Mouse (Mus musculus) limb, embryonic 12.5 days (tissue): ENCODE results near the gene Spock1. TPM values are rescaled to one million over a fixed set of nuclear protein-coding genes. Genes with fewer than 3 reads are reported as not detected.

Source experiments
- ATAC-seq: fragments of 200-750 bp; cut with Nextera tagmentation; 2 replicates; pipeline ENCODE4 v1.8.0; 2017; ENCODE audit warnings: low read depth, moderate TSS enrichment; ENCODE audit not compliant: insufficient number of reproducible peaks, insufficient read depth, low FRiP score, low TSS enrichment
- H3K27ac ChIP-seq: fragments of 300-500 bp; sonication (generic); 2 replicates; pipeline ENCODE4 v1.5.1; 2016; ENCODE audit warnings: mild to moderate bottlenecking, moderate library complexity
- H3K27me3 ChIP-seq: fragments of 300-500 bp; sonication (generic); 2 replicates; pipeline ENCODE4 v1.6.1; 2016; ENCODE audit warnings: mild to moderate bottlenecking, moderate library complexity
- H3K36me3 ChIP-seq: fragments of 300-500 bp; sonication (generic); 2 replicates; pipeline ENCODE4 v1.6.1; 2016; ENCODE audit warnings: mild to moderate bottlenecking, moderate library complexity
- H3K4me1 ChIP-seq: fragments of 300-500 bp; sonication (generic); replicated peaks from 2 replicates; pipeline ENCODE4 v1.6.1; 2016
- H3K4me2 ChIP-seq: fragments of 300-500 bp; sonication (generic); 2 replicates; pipeline ENCODE4 v1.6.1; 2016; ENCODE audit warnings: mild to moderate bottlenecking, moderate library complexity
- H3K4me3 ChIP-seq: fragments of 300-500 bp; sonication (generic); replicated peaks from 2 replicates; pipeline ENCODE4 v1.5.1; 2016; ENCODE audit warnings: mild to moderate bottlenecking
- H3K9ac ChIP-seq: fragments of 300-500 bp; sonication (generic); replicated peaks from 2 replicates; pipeline ENCODE4 v1.6.1; 2016; ENCODE audit warnings: mild to moderate bottlenecking, moderate library complexity
- H3K9me3 ChIP-seq: fragments of 300-500 bp; sonication (generic); 2 replicates; pipeline ENCODE4 v1.6.1; 2016; ENCODE audit warnings: mild to moderate bottlenecking, moderate library complexity
- WGBS: fragments of 180-500 bp; shearing (Covaris S2); methylation state at CpG from one replicate; pipeline ENCODE4 v1.1.7; 2016; 5-methylcytosine and 5-hydroxymethylcytosine counted together
- polyA plus RNA-seq: library from polyadenylated mRNA; unstranded; fragments of >200 nt; fragmentation: Nextera tagmentation; extraction: Ambion mirVana; gene quantifications from 2 replicates; pipeline ENCODE4 v1.2.1, GENCODE M21; 2016

The Spock1 gene
- polyA plus RNA-seq: 1.5 and 2.2 TPM in 2 replicates

- H3K4me1 ChIP-seq: peaks cover 13% of the 10 kb centered on the region
- no peak within 1 kb of the TSS for H3K27ac ChIP-seq
- H3K4me3 ChIP-seq: peak within 1 kb of the TSS; percentile 45
- H3K9me3 ChIP-seq: 0 out of 2 replicates have a peak, but pooled peaks cover 5% of the 10 kb centered on the region
- ATAC-seq: peak; percentile 37; the same call in 1 of the 2 replicates
- H3K27me3 ChIP-seq: peaks cover 38% of the 10 kb centered on the region
- WGBS: under 1% methylated on average over 32 of the region's 32 CpGs
- peak within 1 kb of the TSS; percentile 78 for H3K4me2 ChIP-seq
- H3K36me3 ChIP-seq: no peaks in the 10 kb centered on the region
- peak within 1 kb of the TSS; percentile 46; the same call in 1 of the 2 replicates for H3K9ac ChIP-seq
These were observed at the start of gene Spock1 for GRCm38 (mm10) chr13:57908266-57908582. Gene Spock1 (minus strand): TSS chr13:57908332.

DNA sequence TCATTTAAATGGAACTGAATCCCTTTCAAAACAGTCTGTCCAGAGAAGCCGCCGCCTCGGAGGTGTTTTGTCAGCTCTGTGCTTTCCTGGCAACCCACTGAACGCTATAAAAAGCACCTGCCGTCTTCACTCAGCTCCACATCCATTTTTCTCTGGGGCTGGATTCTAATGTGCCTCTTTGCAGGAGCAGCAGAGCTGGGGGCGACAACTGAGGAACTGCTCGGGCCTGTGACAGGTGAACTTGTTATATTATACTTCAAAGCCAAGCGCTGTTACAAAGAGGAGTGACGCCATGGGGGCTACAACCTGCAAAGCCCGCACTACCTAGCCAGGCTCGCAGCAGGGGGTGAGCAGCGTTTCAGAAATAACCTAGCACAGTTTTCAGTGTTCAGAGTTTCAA, 42.0 kb upstream of the Spock1 start:
- Histone ChIP-seq H3K4me3 (no peak overlapping the region), H3K27ac (no peak overlapping the region), H3K4me1 (peaks cover 28% of the 10 kb centered on the region), H3K9ac (no peak overlapping the region), H3K36me3 (no peaks in the 10 kb centered on the region), H3K9me3 (no peaks in the 10 kb centered on the region), H3K27me3 (no peaks in the 10 kb centered on the region), H3K4me2 (no peak overlapping the region)
- 71% methylated on average over 12 of the region's 12 CpGs for WGBS
- ATAC-seq: no peak

DNA sequence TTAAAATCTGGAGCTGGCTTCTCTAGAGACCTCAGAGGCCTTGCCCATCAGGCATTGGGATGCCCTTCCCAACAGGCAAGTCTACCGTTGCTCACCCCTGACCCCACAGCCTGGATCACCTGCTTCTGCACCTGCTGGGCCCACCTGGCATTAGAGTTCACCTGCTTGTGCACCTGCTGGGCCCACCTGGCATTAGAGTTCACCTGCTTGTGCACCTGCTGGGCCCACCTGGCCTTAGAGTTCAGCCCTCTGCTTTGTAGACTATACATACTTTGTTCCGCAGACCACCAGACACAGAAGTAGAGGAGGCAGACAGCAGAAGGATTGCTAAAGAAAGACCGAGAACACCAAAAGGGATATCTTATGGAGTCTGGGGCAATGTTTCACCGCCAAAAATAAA, 41.4 kb upstream of the Spock1 start:
- no peaks in the 10 kb centered on the region for H3K36me3 ChIP-seq
- H3K4me1 ChIP-seq: peaks cover 34% of the 10 kb centered on the region
- H3K4me3 ChIP-seq: no peak overlapping the region
- 87% methylated on average over 4 of the region's 4 CpGs for WGBS
- no peaks in the 10 kb centered on the region for H3K9me3 ChIP-seq
- H3K4me2 ChIP-seq: no peak overlapping the region
- H3K9ac ChIP-seq: no peak overlapping the region
- H3K27ac ChIP-seq: no peak overlapping the region
- no peak for ATAC-seq
- no peaks in the 10 kb centered on the region for H3K27me3 ChIP-seq

- peaks cover 9% of the 10 kb centered on the region; the same call in 1 of the 2 replicates for H3K27me3 ChIP-seq
- H3K4me3 ChIP-seq: no peak overlapping the region
- 24% methylated on average over 11 of the region's 11 CpGs for WGBS
- H3K4me2 ChIP-seq: peak overlapping the region; percentile 39
- H3K36me3 ChIP-seq: no peaks in the 10 kb centered on the region
- no peak overlapping the region for H3K27ac ChIP-seq
- H3K4me1 ChIP-seq: peaks cover 21% of the 10 kb centered on the region
- H3K9me3 ChIP-seq: no peaks in the 10 kb centered on the region
- no peak overlapping the region for H3K9ac ChIP-seq
- no peak for ATAC-seq
These were observed 37.1 kb upstream of the Spock1 start for GRCm38 (mm10) chr13:57945197-57945596.

DNA sequence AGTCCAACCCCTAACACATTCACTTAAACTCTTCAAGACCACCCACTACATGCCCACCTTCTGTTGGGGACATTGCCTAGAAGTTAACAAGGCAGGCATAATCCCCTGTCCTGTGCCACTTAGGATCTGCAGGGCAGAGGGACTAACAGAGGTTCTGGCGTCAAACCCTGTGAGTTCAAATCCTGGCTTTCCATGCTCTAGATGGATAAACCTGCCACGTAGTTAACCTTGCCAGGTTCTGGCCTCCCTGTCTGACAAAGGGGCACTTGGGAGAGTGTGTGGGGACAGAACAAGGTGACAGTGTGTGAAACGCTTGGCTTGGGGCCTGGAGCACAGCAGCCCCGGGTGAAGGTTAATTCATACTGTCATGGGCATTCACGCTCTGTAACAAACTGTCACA, 36.3 kb upstream of the Spock1 start:
- Histone ChIP-seq H3K27ac (no peak overlapping the region), H3K36me3 (no peaks in the 10 kb centered on the region), H3K9me3 (no peaks in the 10 kb centered on the region), H3K4me1 (peaks cover 19% of the 10 kb centered on the region), H3K4me3 (no peak overlapping the region), H3K4me2 (no peak overlapping the region), H3K9ac (no peak overlapping the region), H3K27me3 (peaks cover 9% of the 10 kb centered on the region; the same call in 1 of the 2 replicates)
- WGBS: 79% methylated on average over 5 of the region's 5 CpGs
- no peak for ATAC-seq

DNA sequence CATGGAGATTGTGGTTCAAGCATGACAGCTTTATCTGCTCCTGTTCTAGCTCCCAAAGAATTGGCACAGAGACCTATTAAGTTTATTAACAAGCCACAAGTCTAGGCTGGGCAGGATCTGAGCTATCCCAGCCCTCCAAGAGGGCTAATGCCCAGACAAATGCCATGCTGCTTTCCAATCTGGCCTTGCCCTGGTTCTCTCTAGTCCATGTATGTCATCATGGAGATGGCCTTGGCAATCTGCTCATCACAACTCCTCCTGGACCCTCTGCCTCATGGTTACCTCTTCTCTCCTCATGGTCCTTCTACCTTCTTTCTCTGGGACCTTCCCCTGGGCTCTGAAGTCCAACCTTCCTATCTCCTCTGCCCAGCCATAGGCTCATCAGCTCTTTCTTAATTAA, 35.8 kb upstream of the Spock1 start:
- no peak overlapping the region for H3K27ac ChIP-seq
- peaks cover 19% of the 10 kb centered on the region for H3K4me1 ChIP-seq
- H3K9me3 ChIP-seq: no peaks in the 10 kb centered on the region
- no peak overlapping the region for H3K4me2 ChIP-seq
- no peak overlapping the region for H3K4me3 ChIP-seq
- H3K9ac ChIP-seq: no peak overlapping the region
- H3K36me3 ChIP-seq: no peaks in the 10 kb centered on the region
- ATAC-seq: no peak
- H3K27me3 ChIP-seq: peaks cover 9% of the 10 kb centered on the region; the same call in 1 of the 2 replicates

GRCm38 (mm10) chr13:57937463-57938229, 29.5 kb upstream of the Spock1 start:
- no peak for ATAC-seq
- H3K36me3 ChIP-seq: no peaks in the 10 kb centered on the region
- WGBS: 81% methylated on average over 4 of the region's 4 CpGs
- H3K27ac ChIP-seq: no peak overlapping the region
- H3K27me3 ChIP-seq: peaks cover 3% of the 10 kb centered on the region; the same call in 1 of the 2 replicates
- no peak overlapping the region for H3K9ac ChIP-seq
- no peak overlapping the region for H3K4me2 ChIP-seq
- no peaks in the 10 kb centered on the region for H3K4me1 ChIP-seq
- no peaks in the 10 kb centered on the region for H3K9me3 ChIP-seq
- H3K4me3 ChIP-seq: no peak overlapping the region

DNA sequence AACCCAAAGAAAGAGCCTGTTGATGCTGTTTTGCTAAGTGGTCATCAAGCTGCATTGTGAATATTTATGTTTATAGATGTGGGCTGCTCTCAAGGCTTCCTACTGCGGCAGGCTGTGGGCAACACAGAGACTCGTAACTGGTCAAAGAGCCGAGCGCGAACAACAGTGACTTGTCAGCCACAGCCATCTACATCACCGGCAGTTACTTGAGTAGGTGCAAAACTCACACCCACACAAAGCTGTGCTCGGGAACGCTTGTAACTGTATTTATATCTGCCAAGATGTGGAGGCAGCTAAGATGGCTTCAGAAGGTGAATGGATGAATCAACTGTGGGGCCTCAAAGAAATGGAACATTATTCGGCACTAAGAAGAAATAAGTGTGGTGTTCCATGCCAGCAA, 23.9 kb upstream of the Spock1 start:
- Histone ChIP-seq H3K4me3 (no peak overlapping the region), H3K27ac (peak overlapping the region; percentile 41; the same call in 1 of the 2 replicates), H3K36me3 (no peaks in the 10 kb centered on the region), H3K4me2 (no peak overlapping the region), H3K9ac (no peak overlapping the region), H3K9me3 (no peaks in the 10 kb centered on the region), H3K4me1 (peaks cover 12% of the 10 kb centered on the region; the same call in 1 of the 2 replicates), H3K27me3 (no peaks in the 10 kb centered on the region)
- 74% methylated on average over 9 of the region's 9 CpGs for WGBS
- no peak for ATAC-seq

DNA sequence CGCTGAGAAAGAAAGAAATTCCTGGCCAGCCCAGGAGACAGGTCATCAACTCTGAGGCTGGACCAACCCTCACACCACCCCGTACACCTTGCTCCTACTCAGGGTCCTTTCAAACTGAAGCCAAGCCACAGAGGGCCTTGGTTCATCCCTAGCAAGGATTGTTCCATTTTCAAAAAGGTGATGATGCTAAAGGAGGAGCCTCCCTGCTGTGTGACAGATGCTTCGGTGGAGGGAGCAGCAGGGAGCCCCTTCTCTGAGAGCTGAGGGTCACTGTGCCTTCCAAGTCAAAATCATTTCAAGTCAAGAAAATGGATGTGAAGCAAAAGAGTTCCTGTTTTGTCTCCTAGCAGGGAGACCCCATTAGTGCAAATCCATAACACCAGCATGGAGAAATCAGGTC, 23.2 kb upstream of the Spock1 start:
- H3K4me2 ChIP-seq: no peak overlapping the region
- WGBS: 57% methylated on average over 3 of the region's 3 CpGs
- H3K27ac ChIP-seq: peak overlapping the region; percentile 78; the same call in 1 of the 2 replicates

GRCm38 (mm10) chr13:57930720-57931119, 22.6 kb upstream of the Spock1 start:
- Histone ChIP-seq H3K4me2 (no peak overlapping the region), H3K9me3 (no peaks in the 10 kb centered on the region), H3K4me1 (peaks cover 12% of the 10 kb centered on the region; the same call in 1 of the 2 replicates), H3K4me3 (no peak overlapping the region), H3K27me3 (no peaks in the 10 kb centered on the region), H3K27ac (peak overlapping the region; percentile 78), H3K36me3 (no peaks in the 10 kb centered on the region), H3K9ac (no peak overlapping the region)
- ATAC-seq: no peak
- 53% methylated on average over 5 of the region's 5 CpGs for WGBS

More for the DNA sequence above, 23.2 kb upstream of the Spock1 start:
- Histone ChIP-seq H3K4me3 (no peak overlapping the region), H3K36me3 (no peaks in the 10 kb centered on the region), H3K9me3 (no peaks in the 10 kb centered on the region), H3K4me1 (peaks cover 12% of the 10 kb centered on the region; the same call in 1 of the 2 replicates), H3K27me3 (no peaks in the 10 kb centered on the region), H3K9ac (no peak overlapping the region)
- no peak for ATAC-seq

DNA sequence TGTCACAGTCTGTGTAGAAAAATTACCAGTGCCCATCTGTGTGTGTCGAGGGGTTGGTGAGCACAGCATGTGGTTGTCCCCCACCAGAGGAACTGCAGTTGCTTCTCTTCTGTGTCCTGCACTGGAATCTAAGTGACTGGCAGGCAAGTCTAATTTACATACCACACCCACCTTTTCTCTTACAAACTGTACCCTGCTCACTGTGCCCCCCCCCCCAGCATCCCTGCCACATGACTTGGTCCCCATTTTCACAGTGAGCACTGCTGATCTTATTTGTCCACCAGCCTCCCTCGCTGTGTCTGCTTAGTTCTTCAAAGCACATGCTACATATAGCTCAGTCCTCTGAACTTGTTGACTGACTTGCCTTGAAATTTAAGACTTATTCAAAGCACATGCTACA, 22.2 kb upstream of the Spock1 start:
- no peak for ATAC-seq
- Histone ChIP-seq H3K4me3 (no peak overlapping the region), H3K4me1 (peaks cover 12% of the 10 kb centered on the region; the same call in 1 of the 2 replicates), H3K9me3 (no peaks in the 10 kb centered on the region), H3K36me3 (no peaks in the 10 kb centered on the region), H3K4me2 (no peak overlapping the region), H3K27me3 (no peaks in the 10 kb centered on the region), H3K9ac (no peak overlapping the region), H3K27ac (peak overlapping the region; percentile 78)
- 28% methylated on average over 2 of the region's 2 CpGs for WGBS
